Mouse (Mus musculus): ENCODE measurements around the gene Uqcc2.

- TF ChIP-seq POLR2AphosphoS2 (IDR thresholded peaks at IDR 0.05; ENCODE audit: low read depth, low read length) = no peak
- no peak for TF ChIP-seq CTCF (conservative IDR thresholded peaks at IDR 0.05 in 1 of 2, IDR thresholded peaks at IDR 0.05 in 1 of 2; ENCODE audit: low read depth in 2 of 2, low read length in 2 of 2)
- TF ChIP-seq ZC3H11A (IDR thresholded peaks at IDR 0.05; ENCODE audit: low read depth, low read length) = no peak
- TF ChIP-seq TCF12 (IDR thresholded peaks at IDR 0.05; ENCODE audit: low read depth, low read length) = no peak
- no peak for TF ChIP-seq NRF1 (IDR thresholded peaks at IDR 0.05; ENCODE audit: low read depth, low read length)
- no peak for TF ChIP-seq GABPA (IDR thresholded peaks at IDR 0.05; ENCODE audit: insufficient replicate concordance, low read depth, low read length)
These were observed 37.4 kb upstream of the Uqcc2 start for GRCm38 (mm10) chr17:27171121-27171520.

All from CH12.LX (cell line).